Mouse (Mus musculus): Measurements from ENCODE around the gene D7Ertd443e. TPM values are rescaled to one million over a fixed set of nuclear protein-coding genes. Genes with fewer than 3 reads are reported as not detected.

Gene D7Ertd443e
- polyA plus RNA-seq (2012; rRNA removed) = not detected in 2 replicates

DNA sequence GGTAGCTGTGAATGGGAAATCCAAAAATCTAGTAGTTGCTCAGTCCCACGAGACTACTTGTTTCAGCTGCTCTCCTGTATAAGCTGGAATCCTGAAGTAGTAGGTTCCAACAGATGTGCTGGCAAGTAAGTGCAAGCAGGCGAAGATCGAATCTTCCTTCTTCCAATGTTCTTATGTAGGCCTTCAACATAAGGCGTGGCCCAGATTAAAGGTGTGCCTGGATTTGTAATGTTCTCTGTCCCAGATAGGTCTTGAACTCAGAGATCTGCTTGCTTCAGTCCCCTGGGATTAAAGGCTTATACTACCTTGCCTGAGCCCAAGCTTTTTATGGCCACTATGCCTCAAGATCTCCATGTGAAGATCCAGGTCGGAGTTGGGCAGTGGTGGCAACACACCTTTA, at the start of gene D7Ertd443e:
TSS of gene D7Ertd443e (minus strand) at position 101 of the 400 bp plus-strand sequence.

DNA sequence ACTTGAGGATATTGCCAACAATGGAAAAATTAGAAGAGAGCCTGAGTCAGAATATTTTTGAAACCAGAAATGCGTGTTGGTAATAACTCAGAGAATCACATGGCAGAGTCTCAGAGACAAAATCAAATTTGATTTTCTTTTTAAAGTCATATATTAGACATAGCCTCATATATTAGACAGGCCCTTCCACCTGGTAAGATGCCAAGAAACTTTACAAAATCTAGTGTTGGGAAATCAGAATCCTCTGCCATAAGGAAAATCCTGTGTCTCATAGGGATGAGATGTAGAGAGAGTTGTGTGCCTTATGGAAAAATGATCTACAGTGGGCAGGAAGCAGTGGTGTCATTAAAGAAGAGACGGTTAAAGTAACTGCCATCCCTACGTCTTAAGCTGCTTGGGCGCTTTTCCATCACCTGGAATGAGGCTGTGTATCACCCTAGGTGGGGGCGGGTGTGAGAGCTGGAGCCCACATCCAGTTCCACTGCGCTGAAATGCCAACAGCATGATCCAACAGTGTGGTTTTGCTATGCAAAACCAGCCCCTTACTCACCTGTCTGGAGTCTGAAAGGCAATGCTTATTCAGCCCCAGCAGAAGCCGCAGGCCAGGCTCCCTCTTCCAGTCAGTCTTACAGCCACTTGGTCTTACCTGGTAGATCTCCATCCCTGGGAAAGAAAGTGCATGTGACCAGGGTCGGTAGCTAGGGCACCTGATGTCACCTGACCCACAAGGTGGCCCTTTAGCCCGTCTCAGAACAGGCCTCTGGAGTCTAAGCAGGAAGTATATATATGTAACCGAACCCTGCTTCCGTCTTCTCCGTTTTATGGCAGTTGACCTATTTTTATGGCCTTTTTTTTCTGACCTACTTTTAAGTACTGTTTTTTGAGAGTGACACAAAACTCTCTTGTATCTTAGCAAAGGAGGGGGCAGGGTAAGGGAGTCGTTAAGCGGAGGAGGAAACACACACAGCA, 153.8 kb downstream of the D7Ertd443e start, which contains the start of gene Adam12:
TSS of gene Adam12 (minus strand) at position 769 of the 969 bp plus-strand sequence.

Other genes starting within 250 kb of the D7Ertd443e start
- 0.43 and 0.61 TPM in 2 replicates for gene Adam12, start 153.5 kb downstream of the D7Ertd443e start, polyA plus RNA-seq (2012; rRNA removed)

All from colon, adult 2 months (tissue).